Mouse (Mus musculus): ENCODE data around the gene Kif14.

GRCm38 (mm10) chr1:136456741-136457140, 9.4 kb upstream of the Kif14 start:
- TF ChIP-seq TAL1 (IDR thresholded peaks at IDR 0.05; ENCODE audit: low read length) (no peak), GATA1 (IDR thresholded peaks at IDR 0.05; ENCODE audit: low read length) (no peak)
